Mouse (Mus musculus): ENCODE data around the gene Topors. TPM values are rescaled to one million over a fixed set of nuclear protein-coding genes. Genes with fewer than 3 reads are reported as not detected.

Topors gene
- total RNA-seq, 2 experiments from 2014 or later: 19.2 to 20.4 TPM

DNA sequence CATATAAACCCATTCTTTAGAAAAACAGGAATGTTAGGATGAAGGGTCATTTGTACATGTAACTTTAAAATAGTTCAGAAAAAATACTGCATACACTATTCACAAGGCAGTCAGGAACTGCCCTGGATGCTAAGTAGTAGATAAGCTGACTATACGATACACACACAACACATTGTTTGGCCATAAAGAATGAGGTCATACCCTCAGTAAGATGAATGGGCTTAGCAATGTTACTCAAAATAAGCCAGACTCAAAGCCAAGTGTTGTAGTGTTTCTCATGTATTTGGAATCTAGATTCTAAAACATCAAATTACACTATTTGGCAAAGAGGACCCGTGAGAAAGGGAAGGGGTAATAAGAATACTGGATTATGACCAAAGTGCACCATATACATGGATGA is 15.9 kb downstream of the Topors start:
- DNase-seq (ENCODE audit: extremely low spot score in 1 of 2, low spot score in 1 of 2): no peak

DNA sequence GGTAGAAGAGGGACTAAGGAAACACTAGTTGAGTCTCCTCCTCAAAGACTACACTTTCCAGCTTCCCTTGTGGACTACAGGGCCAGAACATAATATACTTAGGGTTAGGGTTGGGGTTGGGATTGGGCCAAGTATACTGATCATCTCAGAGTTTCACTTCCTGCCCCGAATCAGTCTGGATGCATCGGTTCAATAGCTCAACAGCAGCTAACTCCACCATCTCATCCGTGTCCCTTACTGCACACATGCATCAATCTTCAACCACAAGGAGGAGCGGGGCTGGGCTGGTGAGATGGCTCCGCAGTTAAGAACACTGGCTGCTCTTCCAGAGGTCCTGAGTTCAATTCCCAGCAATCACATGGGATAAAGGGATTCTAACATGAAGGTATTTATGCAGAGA is 18.7 kb downstream of the Topors start:
- no peak for DNase-seq (ENCODE audit: extremely low spot score in 1 of 2, low spot score in 1 of 2)

DNA sequence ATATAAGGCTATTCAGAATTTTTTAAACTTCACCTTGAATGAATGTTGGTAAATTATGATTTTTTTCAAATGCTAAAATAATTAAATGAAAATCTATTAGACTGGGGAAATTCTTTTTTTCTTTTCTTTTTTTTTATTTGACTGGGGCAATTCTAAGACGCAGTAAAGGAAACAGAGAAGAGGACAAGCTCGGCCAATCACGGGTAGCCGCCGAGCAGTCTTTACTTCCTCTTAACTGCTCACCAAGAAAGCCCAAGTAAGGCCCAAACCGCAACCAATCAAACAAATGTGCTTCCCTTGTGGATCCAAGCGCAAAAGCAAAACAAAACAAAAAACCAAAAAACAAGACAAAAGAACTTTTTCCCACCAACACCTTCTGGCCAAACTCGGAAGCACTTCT is 25.6 kb downstream of the Topors start:
- DNase-seq (ENCODE audit: extremely low spot score in 1 of 2, low spot score in 1 of 2): no peak

DNA sequence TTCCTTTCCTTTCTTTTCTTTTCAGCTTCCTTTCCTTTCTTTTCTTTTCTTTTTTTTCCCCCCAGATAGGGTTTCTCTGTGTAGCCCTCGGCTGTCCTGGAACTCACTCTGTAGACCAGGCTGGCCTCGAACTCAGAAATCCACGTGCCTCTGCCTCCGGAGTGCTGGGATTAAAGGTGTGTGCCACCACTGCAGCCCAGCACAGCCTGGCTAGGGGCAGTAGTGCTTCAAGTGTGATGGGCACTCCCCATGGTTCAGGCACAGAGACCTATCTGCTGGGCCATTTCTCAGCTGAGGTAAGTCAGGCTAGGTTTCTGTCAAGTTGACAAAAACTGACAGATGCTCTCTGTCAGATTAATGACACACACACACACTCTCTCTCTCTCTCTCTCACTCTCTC is 26.6 kb downstream of the Topors start:
- no peak for DNase-seq (ENCODE audit: extremely low spot score in 1 of 2, low spot score in 1 of 2)

DNA sequence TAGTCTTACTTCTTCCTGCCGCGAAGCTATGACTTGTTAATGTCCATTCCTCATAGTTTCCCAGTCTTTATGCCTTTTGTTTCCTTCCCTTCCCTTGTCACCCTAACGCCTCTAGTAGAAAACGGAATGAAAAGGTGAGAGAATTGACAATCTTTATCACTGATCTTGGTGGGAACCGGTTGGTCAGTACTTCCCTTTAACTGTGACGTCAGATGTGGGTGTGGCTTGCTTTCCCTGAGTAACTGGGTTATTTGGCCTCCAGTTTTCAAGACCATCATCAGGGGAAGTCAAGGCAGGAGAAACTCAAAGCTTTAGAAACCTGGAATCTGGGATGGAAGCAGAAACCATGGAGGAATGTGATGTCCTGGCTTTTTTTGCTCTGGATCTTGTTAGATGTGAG is 27.7 kb downstream of the Topors start:
- no peak for DNase-seq (ENCODE audit: extremely low spot score in 1 of 2, low spot score in 1 of 2)

DNA sequence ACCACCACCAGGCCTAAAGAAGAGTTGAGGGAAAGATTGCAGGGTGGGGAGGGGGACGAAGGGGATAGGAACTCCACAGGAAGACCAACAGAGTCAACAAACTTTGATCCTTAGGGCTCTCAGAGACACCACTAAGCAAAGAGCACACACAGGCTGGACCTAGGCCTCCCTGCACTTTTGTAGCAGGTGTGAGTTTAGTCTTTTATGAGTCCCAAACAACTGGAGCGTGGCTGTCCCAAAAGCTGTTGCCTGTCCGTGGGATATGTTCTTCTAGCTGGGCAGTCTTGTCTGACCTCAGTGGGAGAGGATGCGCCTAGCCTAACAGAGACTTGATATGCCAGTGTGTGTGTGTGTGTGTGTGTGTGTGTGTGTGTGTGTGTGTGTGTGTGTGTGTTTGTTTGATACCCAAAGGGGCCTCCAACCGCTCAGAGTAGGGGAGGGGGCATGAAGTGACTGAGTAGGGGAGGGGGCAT is 29.3 kb downstream of the Topors start:
- DNase-seq (ENCODE audit: extremely low spot score in 1 of 2, low spot score in 1 of 2): no peak

DNA sequence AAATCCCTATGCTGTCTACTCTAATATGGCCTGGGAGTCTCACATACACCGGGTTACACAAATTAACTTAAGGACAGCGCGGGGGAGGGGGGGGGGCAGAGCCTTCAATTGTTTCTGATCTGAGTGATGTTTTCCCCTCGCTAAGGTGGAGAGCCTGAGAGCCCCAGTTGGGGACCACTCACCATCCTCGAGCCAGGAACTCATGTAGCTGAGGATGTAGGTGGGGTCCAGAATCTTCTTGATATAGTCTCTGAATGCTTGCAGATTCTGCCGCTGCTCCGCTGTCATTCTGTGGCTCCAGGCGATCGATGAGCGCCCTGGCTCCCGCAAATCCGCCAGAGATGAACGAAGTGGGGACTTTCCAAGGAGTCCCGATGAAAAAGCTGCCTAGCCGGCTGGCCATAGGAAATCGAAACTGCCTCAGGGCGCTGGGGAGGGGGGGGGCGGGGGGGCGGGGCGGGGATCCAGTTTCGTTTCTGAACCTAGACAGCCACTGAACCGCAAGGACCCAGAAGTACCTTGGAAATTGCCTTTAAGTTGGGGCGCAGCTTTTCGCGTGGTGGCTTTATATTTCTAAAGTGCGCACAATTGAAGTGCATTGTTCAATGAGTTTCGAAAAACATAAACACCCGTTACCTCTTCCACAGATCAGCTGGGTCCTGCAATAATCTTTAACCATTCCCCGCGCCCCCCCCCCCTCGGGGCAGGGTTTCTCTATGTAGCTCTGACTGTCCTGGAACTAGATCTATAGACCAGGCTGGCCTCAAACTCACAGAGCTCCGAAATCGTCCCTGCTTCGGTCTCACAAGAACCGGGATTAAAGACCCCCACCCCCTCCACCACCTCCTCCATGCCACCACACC is 30.0 kb downstream of the Topors start, which contains the start of gene Ddx58:
Gene Ddx58, minus strand, starts transcription at position 420 of the 863 bp plus-strand sequence.
- DNase-seq (ENCODE audit: extremely low spot score in 1 of 2, low spot score in 1 of 2): no peak

DNA sequence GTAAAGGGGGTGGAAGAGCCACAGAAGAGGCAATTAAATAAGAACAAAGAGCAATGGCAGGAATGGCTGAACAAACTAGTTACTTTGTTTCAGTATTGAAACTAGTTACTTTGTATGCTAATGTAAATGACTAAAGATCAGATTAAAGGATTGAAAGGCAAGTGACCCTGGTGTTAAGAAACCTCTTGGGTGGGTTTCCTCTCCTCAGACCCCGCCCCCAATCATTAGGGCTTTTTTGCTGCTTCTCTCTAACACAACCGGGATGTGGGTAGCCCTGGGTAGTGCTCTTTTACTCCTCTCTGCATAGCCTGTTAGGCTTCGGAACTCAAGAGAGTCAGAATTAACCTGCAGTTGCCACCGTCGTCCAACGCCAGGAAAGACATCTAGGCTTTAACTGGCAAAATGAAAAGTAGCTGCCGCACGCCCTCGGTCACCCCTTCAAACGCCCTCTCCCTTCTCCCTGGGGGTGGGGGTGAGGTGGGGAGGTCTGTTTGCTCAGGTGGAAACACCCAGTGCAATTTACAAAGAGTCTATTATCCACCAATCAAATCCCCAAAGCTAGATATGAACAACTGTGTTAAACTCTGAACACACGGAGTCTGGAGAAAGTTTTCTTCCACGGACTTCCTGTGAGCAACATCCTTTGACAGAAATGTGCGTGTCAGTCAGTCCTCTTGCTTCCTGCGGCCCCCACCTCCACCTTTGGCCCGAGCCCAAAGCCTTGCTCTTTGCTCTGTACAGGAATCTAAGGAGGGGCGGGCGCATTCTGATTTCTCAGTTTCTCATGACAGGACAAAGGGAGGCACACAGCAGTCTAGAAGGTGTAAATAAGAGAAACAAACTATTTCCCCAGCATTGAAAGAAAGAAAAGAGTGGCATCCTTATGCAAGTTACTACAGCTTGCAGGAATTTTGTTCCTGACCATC is 30.9 kb downstream of the Topors start:
- DNase-seq (ENCODE audit: extremely low spot score in 1 of 2, low spot score in 1 of 2): no peak

DNA sequence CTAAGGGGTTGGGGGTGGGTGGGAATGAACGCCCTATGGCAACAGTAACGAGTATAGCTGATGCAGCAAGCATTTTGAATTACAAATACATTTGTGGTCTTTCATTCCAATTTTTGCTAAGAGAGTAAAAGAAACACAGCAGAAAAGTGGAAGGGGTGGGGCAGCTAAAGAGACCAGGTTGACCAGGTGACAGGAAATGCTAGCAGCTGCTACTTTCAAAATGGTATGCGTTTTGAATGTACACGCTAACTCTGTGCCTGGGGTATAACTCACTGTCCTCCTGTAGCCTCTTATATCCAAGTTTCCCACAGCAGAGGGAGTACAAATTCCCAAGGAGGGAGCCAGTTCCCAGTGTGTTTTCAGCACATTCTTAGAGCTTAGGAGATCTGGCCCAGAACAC is 32.8 kb downstream of the Topors start:
- DNase-seq (ENCODE audit: extremely low spot score in 1 of 2, low spot score in 1 of 2): no peak

DNA sequence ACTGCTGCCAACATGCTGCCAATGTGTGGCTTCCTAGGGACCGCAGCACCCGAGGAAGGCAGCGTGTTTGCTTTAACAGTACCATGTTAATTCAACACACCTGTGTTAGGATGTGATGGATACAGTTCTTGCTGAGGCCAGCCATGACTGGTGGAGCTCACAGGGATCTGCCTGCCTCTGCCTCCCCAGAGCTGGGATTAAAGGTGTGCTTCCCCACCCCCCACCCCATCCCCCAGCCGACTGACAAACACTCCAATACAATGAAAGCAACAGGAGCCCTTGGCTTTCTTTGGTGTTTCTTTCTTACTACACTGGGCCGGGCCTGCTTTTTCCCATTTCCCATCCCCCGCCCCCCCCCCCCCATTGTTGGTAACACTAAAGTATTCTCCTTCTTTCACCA is 35.4 kb downstream of the Topors start:
- no peak for DNase-seq (ENCODE audit: extremely low spot score in 1 of 2, low spot score in 1 of 2)

DNA sequence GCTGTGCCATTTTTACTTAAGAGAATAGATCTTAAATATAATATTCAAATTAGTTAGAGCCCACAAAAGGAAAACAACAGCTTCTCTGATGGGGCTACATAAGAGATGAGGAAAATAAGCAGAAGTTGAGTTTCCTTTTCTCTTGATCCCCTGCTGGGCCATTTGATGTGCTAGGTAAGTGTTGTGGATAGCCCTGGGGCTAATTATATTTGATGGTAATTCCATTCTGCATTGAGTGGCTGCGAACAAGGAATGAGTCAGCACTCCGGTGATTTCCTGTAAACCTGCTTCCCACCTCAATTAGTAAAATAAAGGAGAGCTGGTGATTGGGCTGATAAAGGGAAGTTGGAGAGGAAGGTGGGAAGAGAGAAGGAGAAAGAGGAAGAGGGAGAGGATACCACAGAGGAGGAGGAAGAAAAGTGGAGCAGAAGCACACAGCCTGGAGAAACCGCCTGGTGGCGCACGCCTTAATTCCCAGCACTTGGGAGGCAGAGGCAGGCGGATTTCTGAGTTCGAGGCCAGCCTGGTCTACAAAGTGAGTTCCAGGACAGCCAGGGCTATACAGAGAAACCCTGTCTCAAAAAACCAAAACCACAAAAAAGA is 36.5 kb downstream of the Topors start:
- DNase-seq (ENCODE audit: extremely low spot score in 1 of 2, low spot score in 1 of 2): no peak

DNA sequence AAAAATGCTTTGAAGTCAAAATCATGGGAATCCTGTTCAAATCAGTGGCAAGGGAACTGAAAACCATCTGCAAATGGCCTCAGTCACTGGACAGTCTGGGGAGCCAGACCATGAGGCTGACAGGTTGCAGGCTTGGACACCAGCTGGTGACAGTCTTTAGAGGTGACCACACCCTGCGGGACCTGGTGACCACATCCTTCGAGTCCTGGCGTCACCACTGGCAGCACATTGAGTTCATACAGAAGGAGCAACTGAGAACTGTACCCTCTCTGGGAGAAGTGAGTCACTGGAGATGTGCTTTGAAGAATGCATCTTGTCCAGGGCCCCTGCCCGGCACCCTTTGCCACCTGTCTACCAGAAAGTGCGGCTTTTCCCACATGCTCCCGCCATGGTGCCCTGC is 39.9 kb downstream of the Topors start:
- no peak for DNase-seq (ENCODE audit: extremely low spot score in 1 of 2, low spot score in 1 of 2)

DNA sequence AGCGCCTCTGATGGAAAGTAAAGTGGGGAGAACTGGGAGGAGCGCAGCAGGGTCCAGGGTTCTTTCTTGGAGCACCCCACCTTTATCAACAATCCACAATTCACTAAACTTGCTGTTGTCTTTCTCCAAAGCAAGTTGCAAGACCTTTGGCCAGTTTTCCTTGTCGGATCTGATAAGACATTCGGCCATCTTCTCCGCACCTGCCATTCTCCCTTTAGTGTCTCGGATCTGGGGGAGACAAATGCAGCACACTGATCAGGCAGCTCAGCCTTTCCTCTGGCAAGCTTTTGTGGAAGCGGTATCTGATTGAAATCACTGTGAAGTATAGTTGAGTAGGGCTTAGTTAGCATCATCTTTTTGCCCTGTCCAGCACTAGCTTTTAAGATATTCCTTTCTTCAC is 41.8 kb downstream of the Topors start:
- DNase-seq (ENCODE audit: extremely low spot score in 1 of 2, low spot score in 1 of 2): no peak

DNA sequence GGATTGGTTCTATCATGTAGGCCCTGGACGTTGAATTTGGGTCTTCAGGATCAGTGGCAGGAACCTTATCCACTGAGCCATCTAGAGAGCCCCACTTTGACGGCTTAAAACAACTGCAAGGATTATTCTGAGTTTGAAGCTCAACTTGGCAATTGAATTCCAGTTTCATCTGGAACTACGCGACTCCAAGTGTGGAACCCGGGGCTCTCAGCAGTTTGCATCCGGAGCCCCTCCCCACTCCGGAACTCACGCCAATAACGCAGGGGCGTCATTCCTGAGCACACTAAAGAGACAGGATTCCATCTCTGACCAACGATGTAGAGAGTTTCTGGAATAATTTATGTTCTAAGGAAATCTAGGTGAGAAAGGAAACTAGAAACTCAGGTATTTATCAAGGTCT is 42.5 kb downstream of the Topors start:
- no peak for DNase-seq (ENCODE audit: extremely low spot score in 1 of 2, low spot score in 1 of 2)

DNA sequence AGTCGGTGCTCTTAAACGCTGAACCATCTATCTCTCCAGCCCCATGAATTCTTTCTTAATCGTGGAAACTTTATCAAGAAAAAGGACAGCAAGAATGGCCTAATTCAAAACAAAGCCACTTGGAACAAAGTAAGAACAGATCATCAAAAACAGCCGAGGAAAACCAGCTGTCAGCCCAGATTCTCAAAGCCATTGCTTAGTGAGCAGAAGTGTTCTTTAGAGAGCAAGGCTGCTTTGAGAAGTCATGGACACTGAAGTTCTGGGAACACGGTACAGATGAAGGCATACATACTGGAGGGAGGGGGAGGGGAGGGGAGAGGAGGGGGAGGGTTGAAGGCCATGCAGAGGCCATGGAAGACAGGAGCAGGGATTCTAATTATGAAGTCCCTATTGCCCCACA is 43.6 kb downstream of the Topors start:
- DNase-seq (ENCODE audit: extremely low spot score in 1 of 2, low spot score in 1 of 2): no peak

DNA sequence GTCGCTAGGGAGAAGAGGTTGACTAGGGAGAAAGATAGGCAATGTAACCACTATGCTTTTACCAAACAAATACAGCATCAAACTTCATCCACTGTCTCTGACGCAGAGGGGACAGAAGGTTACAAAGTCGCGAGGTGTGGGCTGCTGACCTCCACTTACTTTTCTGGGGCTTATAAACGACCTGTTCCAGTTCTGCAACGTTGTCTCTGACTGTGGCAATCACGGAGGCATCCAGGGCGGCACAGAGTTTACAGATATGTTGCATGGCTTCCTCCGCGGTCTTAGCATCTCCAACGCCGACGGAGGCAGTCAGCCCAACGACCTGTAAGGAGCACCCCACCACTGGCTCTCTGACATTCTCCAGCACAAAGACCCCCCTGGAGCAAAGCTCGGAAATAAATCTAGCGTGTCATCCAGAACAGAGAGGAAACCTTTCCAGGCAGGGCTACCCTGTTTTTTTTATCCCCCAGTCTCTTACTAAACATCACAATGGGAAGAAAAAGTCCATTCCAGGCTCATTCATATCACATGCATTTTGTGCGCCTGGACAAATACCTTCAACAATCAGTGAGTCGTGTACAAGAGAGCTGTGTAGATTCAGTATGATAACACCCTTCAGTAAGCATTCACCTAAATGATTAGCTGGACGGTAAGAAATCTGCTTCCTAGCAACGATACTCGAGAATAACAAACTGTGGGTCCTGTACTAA is 47.6 kb downstream of the Topors start:
- DNase-seq (ENCODE audit: extremely low spot score in 1 of 2, low spot score in 1 of 2): no peak

DNA sequence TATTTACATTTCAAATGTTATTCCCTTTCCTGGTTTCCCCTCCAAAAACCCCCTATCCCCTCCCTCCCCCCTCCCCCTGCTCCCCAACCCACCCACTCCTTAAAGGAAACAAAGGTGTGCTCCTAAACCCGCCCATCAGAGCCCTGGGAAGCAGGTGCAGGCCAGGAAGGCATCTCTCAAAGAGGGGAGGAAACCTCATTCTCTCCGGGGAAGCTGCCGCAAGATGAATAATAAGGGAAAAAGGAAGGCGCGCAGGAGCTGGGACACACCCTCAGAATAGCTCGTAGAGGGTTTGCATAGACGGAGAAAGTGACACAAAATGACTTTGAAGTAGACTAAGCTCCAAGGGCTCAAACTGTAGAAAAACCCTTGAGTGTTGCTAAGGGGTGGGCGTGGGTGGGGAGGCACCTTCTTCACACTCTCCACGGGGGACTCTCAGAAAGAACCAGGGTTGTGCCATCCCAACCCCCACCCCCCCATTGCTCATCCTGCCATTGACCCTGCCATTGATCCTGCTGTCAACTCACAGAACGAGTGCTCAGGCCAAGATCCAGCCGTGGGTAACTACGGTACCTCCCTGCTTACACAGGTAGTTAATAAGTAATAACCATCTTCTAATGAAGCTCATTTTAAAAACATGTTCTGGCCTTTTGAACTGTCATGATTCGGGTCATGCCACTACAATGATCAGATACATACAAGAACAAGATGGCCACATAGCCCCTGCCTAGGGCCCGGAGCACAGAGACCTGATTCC is 48.5 kb downstream of the Topors start:
- DNase-seq (ENCODE audit: extremely low spot score in 1 of 2, low spot score in 1 of 2): no peak

DNA sequence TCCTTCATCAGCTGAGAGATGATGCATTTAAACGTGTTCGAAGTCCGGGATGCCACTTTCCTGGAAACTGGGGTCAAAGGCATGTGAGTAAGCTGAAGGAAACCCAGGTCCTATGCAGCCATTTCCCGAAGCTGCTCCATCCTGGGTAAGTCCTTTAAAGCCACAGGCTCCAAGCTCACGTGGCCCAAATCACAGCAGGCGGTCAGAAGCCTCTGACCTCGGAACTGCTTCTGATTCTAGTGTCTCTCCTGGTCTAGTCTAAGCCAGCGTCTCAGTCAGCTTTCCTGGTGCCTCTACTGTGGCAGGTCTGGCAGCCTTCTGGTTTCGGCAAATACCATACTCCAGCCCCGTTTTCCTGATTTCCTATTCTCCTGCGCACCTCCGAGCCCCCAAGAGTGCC is 49.2 kb downstream of the Topors start:
- no peak for DNase-seq (ENCODE audit: extremely low spot score in 1 of 2, low spot score in 1 of 2)

DNA sequence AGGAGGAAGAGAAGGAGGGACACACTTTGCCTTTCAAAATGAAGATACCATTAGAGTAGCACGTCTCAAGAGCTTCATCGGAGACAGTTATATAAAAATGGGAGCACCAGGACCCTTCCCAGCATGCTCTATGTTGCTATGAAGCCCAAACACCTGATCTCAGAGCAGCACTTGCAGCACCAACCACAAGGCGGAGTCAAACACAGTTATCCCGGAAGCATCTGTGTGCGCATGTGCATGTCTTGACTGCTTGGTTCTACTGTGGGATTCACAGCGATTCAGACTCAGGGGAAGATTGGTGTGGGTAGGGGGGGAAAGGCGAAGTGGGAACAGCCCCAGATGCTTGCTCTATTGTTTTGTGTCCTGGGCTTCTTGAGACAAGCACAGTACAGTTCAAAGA is 51.3 kb downstream of the Topors start:
- DNase-seq (ENCODE audit: extremely low spot score in 1 of 2, low spot score in 1 of 2): no peak

DNA sequence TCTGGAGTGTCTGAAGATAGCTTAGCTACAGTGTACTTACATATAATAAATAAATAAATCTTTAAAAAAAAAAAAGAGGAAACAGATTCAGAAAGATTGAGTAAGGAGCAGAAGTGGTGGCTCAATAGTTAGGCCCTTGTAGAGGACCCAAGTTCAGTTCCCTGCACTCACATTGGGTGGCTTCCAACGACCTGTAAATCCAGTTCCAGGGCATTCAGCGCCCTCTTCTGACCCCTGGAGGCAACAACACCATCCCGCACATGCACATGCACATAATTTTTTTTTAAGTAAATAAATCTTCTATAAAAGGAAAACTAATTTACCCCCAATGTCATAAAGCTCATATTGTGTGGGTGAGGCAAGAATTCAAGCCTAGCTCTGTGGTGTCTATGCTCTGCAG is 51.7 kb downstream of the Topors start:
- DNase-seq (ENCODE audit: extremely low spot score in 1 of 2, low spot score in 1 of 2): no peak
